Mouse (Mus musculus) frontal cortex, adult 2 months (tissue): Measurements from ENCODE around the gene Pnmal2. TPM values are rescaled to one million over a fixed set of nuclear protein-coding genes. Genes with fewer than 3 reads are reported as not detected.

ENCODE experiments used
- DNase-seq, 2 experiments: peaks; one replicate each; pipeline ENCODE4 v3.0.0; 2022; ENCODE audit warnings: low spot score in 1 of 2; ENCODE audit errors: extremely low spot score in 1 of 2
- polyA plus RNA-seq: library from polyadenylated mRNA; depleted of rRNA; stranded (reverse); fragments of >200 nt; gene quantifications from 2 replicates; pipeline ENCODE4 v1.2.3, GENCODE M21; 2012; rRNA removed

Pnmal2 gene
- 132 and 134 TPM in 2 replicates for polyA plus RNA-seq

GRCm38 (mm10) chr7:16944061-16944807 is at the start of gene Pnmal2:
TSS of gene Pnmal2 (plus strand) at chr7:16944682.
- DNase-seq, result peak; percentile 82 to 91

GRCm38 (mm10) chr7:16895000-16895399 is 49.5 kb upstream of the Pnmal2 start:
- peak in 1 of 2 experiments; percentile 85 for DNase-seq

GRCm38 (mm10) chr7:16895511-16895910 is 49.0 kb upstream of the Pnmal2 start:
- DNase-seq, result no peak

- DNase-seq, result no peak
These were observed 44.0 kb upstream of the Pnmal2 start for GRCm38 (mm10) chr7:16900526-16900925.

- no peak for DNase-seq
These were observed 41.0 kb upstream of the Pnmal2 start for GRCm38 (mm10) chr7:16903439-16903955.

- DNase-seq, result no peak
These were observed 40.3 kb upstream of the Pnmal2 start for GRCm38 (mm10) chr7:16904120-16904675.

- no peak for DNase-seq
These were observed 38.9 kb upstream of the Pnmal2 start for GRCm38 (mm10) chr7:16905491-16906021.

GRCm38 (mm10) chr7:16906281-16906680 is 38.2 kb upstream of the Pnmal2 start, which contains the start of gene Ptgir:
TSS of gene Ptgir (plus strand) at chr7:16906490.
- DNase-seq, result no peak

- no peak for DNase-seq
These were observed 37.5 kb upstream of the Pnmal2 start for GRCm38 (mm10) chr7:16906889-16907559.

- no peak for DNase-seq
These were observed 36.6 kb upstream of the Pnmal2 start for GRCm38 (mm10) chr7:16907842-16908241.

- no peak for DNase-seq
These were observed 36.1 kb upstream of the Pnmal2 start for GRCm38 (mm10) chr7:16908367-16908766.

- no peak for DNase-seq
These were observed 35.6 kb upstream of the Pnmal2 start for GRCm38 (mm10) chr7:16908859-16909258.

- no peak for DNase-seq
These were observed 34.6 kb upstream of the Pnmal2 start for GRCm38 (mm10) chr7:16909909-16910308.

GRCm38 (mm10) chr7:16911904-16912303 is 32.6 kb upstream of the Pnmal2 start:
- DNase-seq, result no peak

- DNase-seq, result no peak
These were observed 32.1 kb upstream of the Pnmal2 start for GRCm38 (mm10) chr7:16912360-16912759.

GRCm38 (mm10) chr7:16913806-16914452 is 30.6 kb upstream of the Pnmal2 start:
- DNase-seq, result peak in 1 of 2 experiments; percentile 85

- no peak for DNase-seq
These were observed 29.8 kb upstream of the Pnmal2 start for GRCm38 (mm10) chr7:16914453-16915343.

GRCm38 (mm10) chr7:16915461-16916340 is 28.8 kb upstream of the Pnmal2 start:
- no peak for DNase-seq
